Mouse (Mus musculus) cerebellum, adult 2 months (tissue): ENCODE measurements around the gene Nkapl.

Source experiments
- CTCF ChIP-seq: fragments of 200-500 bp; IDR thresholded peaks from 2 replicates; pipeline ENCODE4 v1.5.1; 2011; ENCODE audit warnings: low read depth, mild to moderate bottlenecking, control low read depth, low read length, moderate library complexity, borderline replicate concordance; ENCODE audit not compliant: insufficient read depth
- POLR2A ChIP-seq: fragments of 200-500 bp; IDR thresholded peaks from 2 replicates; pipeline ENCODE4 v1.6.1; 2011; ENCODE audit warnings: low read length, control low read depth, borderline replicate concordance; ENCODE audit not compliant: insufficient read depth

DNA sequence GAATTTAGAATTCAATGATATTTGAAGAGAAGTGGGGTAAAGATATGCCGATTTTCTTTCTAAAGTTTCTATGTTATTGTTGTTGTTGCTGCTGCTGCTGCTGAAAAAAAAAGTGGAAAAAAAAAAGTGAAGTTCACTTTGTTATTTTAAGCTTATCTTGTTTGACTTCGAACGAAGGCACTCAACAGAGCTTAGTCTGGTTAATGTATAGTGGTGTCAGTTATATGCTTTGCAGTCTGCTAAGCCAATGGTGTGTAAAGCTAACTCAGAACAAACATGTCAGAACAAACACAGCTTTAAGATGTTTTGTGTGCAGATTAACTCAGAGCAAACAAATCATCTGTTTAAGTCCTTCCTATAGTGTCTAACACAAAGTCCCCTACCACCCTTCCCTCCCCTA is 14.2 kb downstream of the Nkapl start:
- TF ChIP-seq CTCF (no peak), POLR2A (no peak)
